Mouse (Mus musculus): ENCODE results near the gene Sec22c. TPM values are rescaled to one million over a fixed set of nuclear protein-coding genes. Genes with fewer than 3 reads are reported as not detected.

The Sec22c gene
- total and polyA plus RNA-seq, 3 experiments = 3.9 to 6.7 (median 5.0) TPM

- peak; percentile 31 to 44 for DNase-seq
- Histone ChIP-seq H3K4me1 (ENCODE audit: control insufficient read depth, insufficient read depth, low read length) (no peaks in the 10 kb centered on the region; the same call in 1 of the 2 replicates), H3K9ac (ENCODE audit: low read depth, low read length) (peak overlapping the region; percentile 10; the same call in 1 of the 2 replicates), H3K27ac (no peak overlapping the region), H3K79me2 (replicated peaks; ENCODE audit: control insufficient read depth, insufficient read depth, low read length) (no peaks in the 10 kb centered on the region), H3K36me3 (ENCODE audit: control insufficient read depth, insufficient read depth, low read length) (no peaks in the 10 kb centered on the region), H3K27me3 (ENCODE audit: control insufficient read depth, insufficient read depth, low read length) (peaks cover 8% of the 10 kb centered on the region), H3K4me3 (peak overlapping the region; percentile 46)
- TF ChIP-seq EP300 (IDR thresholded peaks at IDR 0.05; ENCODE audit: insufficient read depth, low read depth, low read length) (no peak), POLR2A (IDR thresholded peaks at IDR 0.05; ENCODE audit: insufficient read depth, low read depth, low read length) (no peak), CTCF (IDR thresholded peaks at IDR 0.05) (no peak)
- 17% methylated on average over 27 of the region's 27 CpGs for WGBS
- intact Hi-C loops (cut with DNase I) = no loop called here
Measured at GRCm38 (mm10) chr9:121641235-121641915, 63.9 kb downstream of the Sec22c start.

DNA sequence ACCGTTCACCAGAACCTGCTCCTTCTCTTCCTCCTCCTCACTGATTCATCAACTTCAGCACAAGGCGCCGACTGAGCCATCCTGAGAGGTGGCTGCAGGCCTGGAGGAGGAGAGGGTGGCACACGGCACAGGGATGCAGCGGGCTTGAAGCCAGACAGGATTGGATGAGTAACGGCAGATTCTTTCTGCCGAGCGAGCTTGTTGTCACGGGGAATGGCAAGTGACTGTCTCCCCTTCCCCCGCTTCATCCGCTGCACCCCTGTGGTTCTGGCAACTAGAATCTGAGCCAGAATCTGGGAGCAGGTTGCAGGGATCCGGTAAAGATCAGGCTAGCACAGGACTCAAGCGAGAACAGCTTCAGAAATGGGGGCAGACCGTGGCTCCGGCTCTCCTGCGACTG is 65.5 kb downstream of the Sec22c start:
- Histone ChIP-seq H3K4me3 (no peak overlapping the region), H3K27ac (no peak overlapping the region), H3K27me3 (ENCODE audit: control insufficient read depth, insufficient read depth, low read length) (peaks cover 8% of the 10 kb centered on the region), H3K79me2 (replicated peaks; ENCODE audit: control insufficient read depth, insufficient read depth, low read length) (no peaks in the 10 kb centered on the region), H3K9ac (ENCODE audit: low read depth, low read length) (no peak overlapping the region), H3K36me3 (ENCODE audit: control insufficient read depth, insufficient read depth, low read length) (no peaks in the 10 kb centered on the region), H3K4me1 (ENCODE audit: control insufficient read depth, insufficient read depth, low read length) (no peaks in the 10 kb centered on the region; the same call in 1 of the 2 replicates)
- no peak for DNase-seq
- TF ChIP-seq EP300 (IDR thresholded peaks at IDR 0.05; ENCODE audit: insufficient read depth, low read depth, low read length) = no peak
- no peak for TF ChIP-seq CTCF (IDR thresholded peaks at IDR 0.05)
- TF ChIP-seq POLR2A (IDR thresholded peaks at IDR 0.05; ENCODE audit: insufficient read depth, low read depth, low read length) = no peak
- 65% methylated on average over 16 of the region's 16 CpGs for WGBS
- intact Hi-C loops (cut with DNase I) = no loop called here

DNA sequence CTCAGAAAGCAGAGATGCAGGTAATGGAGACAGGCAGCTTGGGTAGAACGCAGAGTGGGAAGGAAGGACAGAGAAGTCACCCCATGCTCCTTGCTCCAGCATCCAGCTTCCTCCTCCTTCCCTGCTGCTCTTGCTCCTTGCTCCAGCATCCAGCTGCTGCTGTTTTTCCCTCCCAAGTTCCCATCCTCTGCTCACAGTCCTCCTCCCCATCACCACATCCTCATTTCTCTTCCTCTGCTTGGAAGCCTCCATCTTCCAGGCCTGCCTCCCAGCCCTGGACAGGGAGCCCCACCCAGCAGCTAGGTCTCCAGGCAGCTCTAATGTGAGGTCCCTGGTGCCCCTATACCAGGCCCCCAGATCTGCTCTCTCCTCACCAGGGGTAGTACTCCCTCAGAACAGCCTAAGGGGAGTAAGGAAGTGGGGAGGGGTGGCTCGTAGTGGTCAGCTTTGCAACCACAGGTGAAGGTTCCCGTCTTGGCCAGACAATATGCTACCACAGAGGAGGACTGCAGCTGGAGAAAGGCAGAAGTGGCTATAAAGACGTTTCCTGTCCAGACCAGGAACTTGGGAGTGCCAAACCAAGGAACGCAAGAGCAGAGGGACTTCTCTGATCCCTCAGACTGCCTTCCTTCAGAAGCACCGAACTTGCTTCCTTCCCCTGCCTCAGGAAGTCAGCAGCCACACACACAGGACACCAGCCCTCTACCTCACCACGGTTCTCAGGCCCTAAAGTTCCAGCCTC is 69.3 kb downstream of the Sec22c start:
- Histone ChIP-seq H3K27ac (no peak overlapping the region), H3K9ac (ENCODE audit: low read depth, low read length) (no peak overlapping the region), H3K4me3 (no peak overlapping the region), H3K27me3 (ENCODE audit: control insufficient read depth, insufficient read depth, low read length) (no peaks in the 10 kb centered on the region), H3K79me2 (replicated peaks; ENCODE audit: control insufficient read depth, insufficient read depth, low read length) (no peaks in the 10 kb centered on the region), H3K36me3 (ENCODE audit: control insufficient read depth, insufficient read depth, low read length) (no peaks in the 10 kb centered on the region), H3K4me1 (ENCODE audit: control insufficient read depth, insufficient read depth, low read length) (peaks cover 2% of the 10 kb centered on the region)
- intact Hi-C loops (cut with DNase I) = no loop called here
- 40% methylated on average over 7 of the region's 7 CpGs for WGBS
- TF ChIP-seq POLR2A (IDR thresholded peaks at IDR 0.05; ENCODE audit: insufficient read depth, low read depth, low read length) = no peak
- TF ChIP-seq EP300 (IDR thresholded peaks at IDR 0.05; ENCODE audit: insufficient read depth, low read depth, low read length) = no peak
- no peak for TF ChIP-seq CTCF (IDR thresholded peaks at IDR 0.05)
- peak; percentile 35 to 44 for DNase-seq

GRCm38 (mm10) chr9:121633306-121633705 is 72.0 kb downstream of the Sec22c start:
- WGBS = 83% methylated on average over 6 of the region's 6 CpGs
- H3K9ac ChIP-seq (ENCODE audit: low read depth, low read length) = no peak overlapping the region
- H3K4me1 ChIP-seq (ENCODE audit: control insufficient read depth, insufficient read depth, low read length) = peaks cover 2% of the 10 kb centered on the region
- no peak overlapping the region for H3K27ac ChIP-seq
- H3K4me3 ChIP-seq = no peak overlapping the region
- intact Hi-C loops (cut with DNase I) = no loop called here
- no peaks in the 10 kb centered on the region for H3K27me3 ChIP-seq (ENCODE audit: control insufficient read depth, insufficient read depth, low read length)
- no peak for DNase-seq
- no peaks in the 10 kb centered on the region for H3K79me2 ChIP-seq (replicated peaks; ENCODE audit: control insufficient read depth, insufficient read depth, low read length)
- TF ChIP-seq POLR2A (IDR thresholded peaks at IDR 0.05; ENCODE audit: insufficient read depth, low read depth, low read length) (no peak), EP300 (IDR thresholded peaks at IDR 0.05; ENCODE audit: insufficient read depth, low read depth, low read length) (no peak), CTCF (IDR thresholded peaks at IDR 0.05) (no peak)
- no peaks in the 10 kb centered on the region for H3K36me3 ChIP-seq (ENCODE audit: control insufficient read depth, insufficient read depth, low read length)

GRCm38 (mm10) chr9:121632891-121633290 is 72.4 kb downstream of the Sec22c start:
- no peaks in the 10 kb centered on the region for H3K36me3 ChIP-seq (ENCODE audit: control insufficient read depth, insufficient read depth, low read length)
- intact Hi-C loops (cut with DNase I) = no loop called here
- no peaks in the 10 kb centered on the region for H3K79me2 ChIP-seq (replicated peaks; ENCODE audit: control insufficient read depth, insufficient read depth, low read length)
- WGBS = 74% methylated on average over 10 of the region's 10 CpGs
- no peaks in the 10 kb centered on the region for H3K27me3 ChIP-seq (ENCODE audit: control insufficient read depth, insufficient read depth, low read length)
- H3K9ac ChIP-seq (ENCODE audit: low read depth, low read length) = no peak overlapping the region
- no peak overlapping the region for H3K27ac ChIP-seq
- no peak for TF ChIP-seq POLR2A (IDR thresholded peaks at IDR 0.05; ENCODE audit: insufficient read depth, low read depth, low read length)
- no peak for TF ChIP-seq EP300 (IDR thresholded peaks at IDR 0.05; ENCODE audit: insufficient read depth, low read depth, low read length)
- no peak for TF ChIP-seq CTCF (IDR thresholded peaks at IDR 0.05)
- H3K4me1 ChIP-seq (ENCODE audit: control insufficient read depth, insufficient read depth, low read length) = peaks cover 2% of the 10 kb centered on the region
- no peak for DNase-seq
- no peak overlapping the region for H3K4me3 ChIP-seq

- H3K27ac ChIP-seq = no peak overlapping the region; the same call in 1 of the 2 replicates
- peaks cover 2% of the 10 kb centered on the region for H3K4me1 ChIP-seq (ENCODE audit: control insufficient read depth, insufficient read depth, low read length)
- H3K79me2 ChIP-seq (replicated peaks; ENCODE audit: control insufficient read depth, insufficient read depth, low read length) = no peaks in the 10 kb centered on the region
- peak in 1 of 2 experiments; percentile 49 for DNase-seq
- no peaks in the 10 kb centered on the region for H3K27me3 ChIP-seq (ENCODE audit: control insufficient read depth, insufficient read depth, low read length)
- intact Hi-C loops (cut with DNase I) = no loop called here
- no peak overlapping the region for H3K9ac ChIP-seq (ENCODE audit: low read depth, low read length)
- WGBS = 46% methylated on average over 4 of the region's 4 CpGs
- H3K4me3 ChIP-seq = no peak overlapping the region
- TF ChIP-seq EP300 (IDR thresholded peaks at IDR 0.05; ENCODE audit: insufficient read depth, low read depth, low read length) (no peak), POLR2A (IDR thresholded peaks at IDR 0.05; ENCODE audit: insufficient read depth, low read depth, low read length) (no peak), CTCF (IDR thresholded peaks at IDR 0.05) (no peak)
- H3K36me3 ChIP-seq (ENCODE audit: control insufficient read depth, insufficient read depth, low read length) = no peaks in the 10 kb centered on the region
Measured at GRCm38 (mm10) chr9:121631946-121632345, 73.3 kb downstream of the Sec22c start.
